Comparison of ENCODE assay signal across 8 mouse cellular contexts in genomic region chr8:20296803-20297702, GRCm38 (mm10).
A peak's percentile ranks its signal among the peaks of the same experiment; 100 is the strongest.
DNase-seq lines count a peak whose midpoint lies in the region; ATAC-seq and TF ChIP-seq lines count a peak whose summit lies in the region.
"Not testable (repeated sequence)": the region's sequence is repeated elsewhere in the genome, so short reads cannot be mapped to it uniquely, and the experiment has no call there.

No protein-coding gene starts in this region.

- H3K9me3 ChIP-seq in forebrain, embryonic 10.5 days; heart, embryonic 15.5 days (replicated peaks); liver, embryonic 14.5 days (ENCODE audit: control insufficient read depth, low read length); neural tube, embryonic 11.5 days (ENCODE audit: control insufficient read depth, low read length); stomach, embryonic 16.5 days (replicated peaks; ENCODE audit: control insufficient read depth, low read length): not testable (repeated sequence)

- peak overlapping the region; percentile 91 for H3K27ac ChIP-seq in forebrain, embryonic 10.5 days
- peak overlapping the region; percentile 63; the same call in 1 of the 2 replicates for H3K27ac ChIP-seq in heart, embryonic 15.5 days
- H3K27ac ChIP-seq in liver, embryonic 14.5 days = not testable (repeated sequence)
- 0 out of 2 replicates have a peak overlapping the region, but pooled peaks have one; percentile 27 for H3K27ac ChIP-seq in neural tube, embryonic 11.5 days (ENCODE audit: low read depth, low read length)
- H3K27ac ChIP-seq in stomach, embryonic 16.5 days (ENCODE audit: low read length) = peak overlapping the region; percentile 46; the same call in 1 of the 2 replicates

- 14% methylated on average over 69 of the region's 73 CpGs for WGBS in forebrain, embryonic 10.5 days
- WGBS in heart, embryonic 15.5 days = 10% methylated on average over 71 of the region's 73 CpGs
- WGBS in liver, embryonic 14.5 days (ENCODE audit: insufficient replicate concordance) = 6% methylated on average over 57 of the region's 73 CpGs
- 13% methylated on average over 53 of the region's 73 CpGs for WGBS in neural tube, embryonic 11.5 days
- 9% methylated on average over 61 of the region's 73 CpGs for WGBS in stomach, embryonic 16.5 days

- H3K4me3 ChIP-seq in forebrain, embryonic 10.5 days = peak overlapping the region; percentile 58
- H3K4me3 ChIP-seq in heart, embryonic 15.5 days = peak overlapping the region; percentile 65
- peak overlapping the region; percentile 67 to 72 for H3K4me3 ChIP-seq in liver, embryonic 14.5 days (ENCODE audit: insufficient read depth in 1 of 2, low read depth in 2 of 2, low read length in 2 of 2)
- H3K4me3 ChIP-seq in neural tube, embryonic 11.5 days (ENCODE audit: low read depth, low read length) = peak overlapping the region; percentile 67
- peak overlapping the region; percentile 57 for H3K4me3 ChIP-seq in stomach, embryonic 16.5 days (replicated peaks; ENCODE audit: low read length)

- peak; percentile 57 to 60 for DNase-seq in CD8-positive naive resting alpha-beta T cell, adult 2 months (ENCODE audit: low read depth in 2 of 2, low spot score in 2 of 2)
- peak; percentile 59 for DNase-seq in c-Kit-negative CD71-positive TER-119-positive erythroid progenitor cells, embryonic 14.5 days (ENCODE audit: low read depth, low spot score)
- peak; percentile 74 for DNase-seq in forebrain, embryonic 10.5 days (ENCODE audit: extremely low spot score, low spot score)
- peak; percentile 85 to 92 for DNase-seq in kidney, postnatal 25 days
- DNase-seq in liver, embryonic 14.5 days (ENCODE audit: low read depth in 3 of 3, low spot score in 3 of 3) = peak; percentile 68 to 75 (median 74)
- DNase-seq in neural tube, embryonic 11.5 days (ENCODE audit: low spot score) = peak; percentile 84

- not testable (repeated sequence) for TF ChIP-seq EP300 in liver, embryonic 14.5 days (IDR thresholded peaks at IDR 0.05; ENCODE audit: low read depth)

- H3K9ac ChIP-seq in heart, embryonic 15.5 days = peak overlapping the region; percentile 75
- H3K9ac ChIP-seq in liver, embryonic 14.5 days (replicated peaks) = peak overlapping the region; percentile 87
- H3K9ac ChIP-seq in neural tube, embryonic 11.5 days (ENCODE audit: low read length) = peak overlapping the region; percentile 86
- peak overlapping the region; percentile 83 for H3K9ac ChIP-seq in stomach, embryonic 16.5 days (ENCODE audit: low read length)

- peak; percentile 84 for TF ChIP-seq CTCF in liver, embryonic 14.5 days (IDR thresholded peaks at IDR 0.05; ENCODE audit: low read depth)

- not testable (repeated sequence) for H3K27me3 ChIP-seq in forebrain, embryonic 10.5 days (ENCODE audit: poor library complexity, severe bottlenecking); heart, embryonic 15.5 days; liver, embryonic 14.5 days (ENCODE audit: control insufficient read depth, insufficient read depth, low read length); neural tube, embryonic 11.5 days (ENCODE audit: control insufficient read depth, insufficient read depth, low read length); stomach, embryonic 16.5 days (ENCODE audit: control insufficient read depth, insufficient read depth, low read length)

- H3K4me1 ChIP-seq in forebrain, embryonic 10.5 days; heart, embryonic 15.5 days (replicated peaks); liver, embryonic 14.5 days (replicated peaks; ENCODE audit: control insufficient read depth in 2 of 2, insufficient read depth in 2 of 2, low read length in 1 of 2); neural tube, embryonic 11.5 days (ENCODE audit: control insufficient read depth, insufficient read depth, low read length); stomach, embryonic 16.5 days (ENCODE audit: control insufficient read depth, insufficient read depth, low read length): not testable (repeated sequence)

- not testable (repeated sequence) for H3K36me3 ChIP-seq in forebrain, embryonic 10.5 days (replicated peaks); heart, embryonic 15.5 days; liver, embryonic 14.5 days (replicated peaks; ENCODE audit: control insufficient read depth, insufficient read depth, low read depth); neural tube, embryonic 11.5 days (ENCODE audit: control insufficient read depth, insufficient read depth, low read length); stomach, embryonic 16.5 days (ENCODE audit: control insufficient read depth, insufficient read depth, low read length)

- H3K4me2 ChIP-seq in heart, embryonic 15.5 days = peak overlapping the region; percentile 62
- peak overlapping the region; percentile 68 for H3K4me2 ChIP-seq in liver, embryonic 14.5 days (ENCODE audit: low read depth)
- H3K4me2 ChIP-seq in neural tube, embryonic 11.5 days (ENCODE audit: low read depth) = peak overlapping the region; percentile 45
- H3K4me2 ChIP-seq in stomach, embryonic 16.5 days (ENCODE audit: low read depth, low read length) = peak overlapping the region; percentile 59

- ATAC-seq in heart, embryonic 15.5 days (replicated peaks; ENCODE audit: insufficient number of reproducible peaks, insufficient read depth, low FRiP score, low read depth) = peak; percentile 97
- ATAC-seq in liver, embryonic 14.5 days (ENCODE audit: insufficient read depth) = peak; percentile 99
- ATAC-seq in neural tube, embryonic 11.5 days (ENCODE audit: insufficient read depth, low FRiP score, low TSS enrichment) = peak; percentile 98
- peak; percentile 96 for ATAC-seq in stomach, embryonic 16.5 days (ENCODE audit: insufficient read depth, low FRiP score)
